Mouse (Mus musculus): ENCODE data around the gene Smpd4. TPM values are rescaled to one million over a fixed set of nuclear protein-coding genes. Genes with fewer than 3 reads are reported as not detected.

The Smpd4 gene
- polyA plus RNA-seq, 1 experiment from 2014 or later: 23.8 TPM

DNA sequence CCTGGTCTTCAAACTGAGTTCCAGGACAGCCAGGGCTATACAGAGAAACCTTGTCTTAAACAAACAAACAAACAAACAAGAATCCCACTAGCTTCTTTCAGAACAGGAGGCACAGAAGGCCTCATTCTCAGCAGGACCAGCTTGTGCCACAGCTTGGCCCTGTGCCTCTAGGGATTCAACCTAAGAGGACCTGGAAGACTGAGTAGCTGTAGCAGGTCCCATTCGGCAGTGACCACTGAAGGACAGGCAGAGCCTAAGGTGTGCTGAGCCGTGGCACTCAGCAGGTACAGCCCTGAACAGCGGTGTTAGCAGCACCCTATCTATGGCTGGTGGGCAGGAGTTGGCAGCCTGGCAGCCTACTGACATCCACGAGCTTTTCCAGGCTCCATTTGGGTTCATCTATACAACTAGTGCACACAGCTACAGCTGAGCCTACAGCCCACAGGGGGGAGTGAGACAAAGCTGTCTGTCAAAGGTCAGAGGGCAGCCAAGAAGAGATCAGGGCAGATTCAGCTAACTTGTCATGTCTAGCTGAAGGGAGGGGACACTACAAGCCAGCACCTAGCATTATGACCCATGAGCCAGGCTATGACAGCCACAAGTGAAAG lies 35.1 kb downstream of the Smpd4 start:
- H3K4me3 ChIP-seq: no peak overlapping the region
- no peak overlapping the region for H3K27ac ChIP-seq
- H3K4me1 ChIP-seq (replicated peaks): no peaks in the 10 kb centered on the region
- H3K9me3 ChIP-seq: no peaks in the 10 kb centered on the region
- H3K27me3 ChIP-seq: no peaks in the 10 kb centered on the region
- 94% methylated on average over 4 of the region's 4 CpGs for WGBS
- no peak for ATAC-seq (ENCODE audit: low FRiP score)
- H3K9ac ChIP-seq: no peak overlapping the region
- H3K4me2 ChIP-seq: no peak overlapping the region
- peaks cover 88% of the 10 kb centered on the region for H3K36me3 ChIP-seq

DNA sequence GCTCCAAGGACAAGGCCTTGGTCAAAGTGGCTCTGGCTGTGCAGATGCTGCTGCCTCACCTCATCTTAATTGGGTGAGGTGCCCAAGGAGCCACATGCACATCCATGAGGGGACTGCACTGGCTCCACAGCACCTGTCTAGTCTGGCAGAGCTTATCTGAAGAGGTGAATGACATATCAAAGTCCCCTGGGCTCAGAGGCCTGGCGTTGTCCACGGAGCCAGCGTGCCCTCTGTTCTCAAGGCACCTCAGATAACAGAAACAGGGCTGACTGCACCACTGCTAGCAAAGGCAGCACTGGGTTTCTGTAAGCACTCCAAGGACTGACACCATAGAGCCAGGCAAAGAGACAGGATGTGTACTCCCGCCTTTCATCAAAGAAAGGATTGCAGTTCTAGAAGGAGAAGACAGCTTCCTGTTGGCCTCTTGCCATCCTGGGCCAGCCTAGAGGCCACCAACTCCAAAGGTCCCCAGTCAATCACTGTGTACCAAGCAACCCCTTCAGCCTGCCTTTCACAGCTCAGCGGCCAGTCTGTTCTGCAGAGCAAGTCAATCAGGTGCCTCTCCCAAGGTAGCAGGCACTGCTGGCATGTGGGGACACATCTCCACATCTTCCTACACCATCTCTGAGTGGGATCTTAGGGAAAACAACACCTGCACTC lies 37.2 kb downstream of the Smpd4 start:
- Histone ChIP-seq H3K9ac (no peak overlapping the region), H3K9me3 (no peaks in the 10 kb centered on the region), H3K4me1 (replicated peaks) (no peaks in the 10 kb centered on the region), H3K27ac (no peak overlapping the region), H3K4me3 (no peak overlapping the region), H3K4me2 (no peak overlapping the region), H3K36me3 (peaks cover 87% of the 10 kb centered on the region), H3K27me3 (no peaks in the 10 kb centered on the region)
- no peak for ATAC-seq (ENCODE audit: low FRiP score)
- WGBS: 92% methylated on average over 5 of the region's 5 CpGs

GRCm38 (mm10) chr16:17665568-17665967 lies 46.4 kb downstream of the Smpd4 start:
- H3K9me3 ChIP-seq: no peaks in the 10 kb centered on the region
- H3K9ac ChIP-seq: no peak overlapping the region
- no peaks in the 10 kb centered on the region for H3K4me1 ChIP-seq (replicated peaks)
- no peak for ATAC-seq (ENCODE audit: low FRiP score)
- H3K4me2 ChIP-seq: no peak overlapping the region
- no peak overlapping the region for H3K27ac ChIP-seq
- no peak overlapping the region for H3K4me3 ChIP-seq
- peaks cover 83% of the 10 kb centered on the region for H3K36me3 ChIP-seq
- no peaks in the 10 kb centered on the region for H3K27me3 ChIP-seq

DNA sequence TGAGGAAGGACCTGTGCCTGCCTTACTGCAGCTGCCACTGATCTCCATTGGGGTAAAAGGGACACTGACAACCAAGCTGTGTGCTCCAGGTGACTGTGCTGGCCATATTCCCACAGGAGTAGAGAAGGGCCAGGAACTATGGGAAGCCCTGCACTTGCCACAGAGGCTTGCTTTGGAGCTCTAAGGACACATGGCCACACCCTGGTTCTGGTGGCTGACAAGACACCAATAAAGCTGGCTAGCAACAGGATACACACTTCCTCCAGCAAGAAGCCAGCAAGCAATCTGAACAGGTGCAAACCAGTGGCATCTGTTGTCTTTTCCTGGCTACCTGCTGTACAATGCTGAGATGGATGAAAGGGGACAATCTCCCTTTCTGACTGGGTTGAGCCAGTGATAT lies 50.7 kb downstream of the Smpd4 start:
- H3K9me3 ChIP-seq: no peaks in the 10 kb centered on the region
- H3K36me3 ChIP-seq: peaks cover 87% of the 10 kb centered on the region
- no peaks in the 10 kb centered on the region for H3K4me1 ChIP-seq (replicated peaks)
- H3K4me2 ChIP-seq: no peak overlapping the region
- no peak overlapping the region for H3K9ac ChIP-seq
- H3K4me3 ChIP-seq: no peak overlapping the region
- no peak overlapping the region for H3K27ac ChIP-seq
- ATAC-seq (ENCODE audit: low FRiP score): no peak
- H3K27me3 ChIP-seq: no peaks in the 10 kb centered on the region

Other genes starting within 250 kb of the Smpd4 start
- gene Snap29, start 213.4 kb upstream of the Smpd4 start, polyA plus RNA-seq (2015; fragmentation: Nextera tagmentation; extraction: Ambion mirVana): 22.6 and 23.1 TPM in 2 replicates
- gene Pi4ka, start 213.0 kb upstream of the Smpd4 start, polyA plus RNA-seq (2015; fragmentation: Nextera tagmentation; extraction: Ambion mirVana): 60.9 and 62.1 TPM in 2 replicates
- gene Crkl, start 167.4 kb upstream of the Smpd4 start, polyA plus RNA-seq (2015; fragmentation: Nextera tagmentation; extraction: Ambion mirVana): 79.1 and 86.2 TPM in 2 replicates
- 5.7 and 6.3 TPM in 2 replicates for gene Aifm3, start 129.7 kb upstream of the Smpd4 start, polyA plus RNA-seq (2015; fragmentation: Nextera tagmentation; extraction: Ambion mirVana)
- 133 TPM in 2 replicates for gene Lztr1, start 110.7 kb upstream of the Smpd4 start, polyA plus RNA-seq (2015; fragmentation: Nextera tagmentation; extraction: Ambion mirVana)
- 68.2 and 69.0 TPM in 2 replicates for gene Thap7, start 88.2 kb upstream of the Smpd4 start, polyA plus RNA-seq (2015; fragmentation: Nextera tagmentation; extraction: Ambion mirVana)
- gene Lrrc74b, start 58.1 kb upstream of the Smpd4 start, polyA plus RNA-seq (2015; fragmentation: Nextera tagmentation; extraction: Ambion mirVana): 0.75 and 1.3 TPM in 2 replicates
- gene P2rx6, start 57.5 kb upstream of the Smpd4 start, polyA plus RNA-seq (2015; fragmentation: Nextera tagmentation; extraction: Ambion mirVana): 1.9 and 2.1 TPM in 2 replicates
- 20.2 and 21.0 TPM in 2 replicates for gene Slc7a4, start 36.1 kb upstream of the Smpd4 start, polyA plus RNA-seq (2015; fragmentation: Nextera tagmentation; extraction: Ambion mirVana)
- gene Ccdc74a, start 27.1 kb downstream of the Smpd4 start, polyA plus RNA-seq (2015; fragmentation: Nextera tagmentation; extraction: Ambion mirVana): 7.0 and 7.8 TPM in 2 replicates
- 44.3 and 48.7 TPM in 2 replicates for gene Med15, start 113.5 kb downstream of the Smpd4 start, polyA plus RNA-seq (2015; fragmentation: Nextera tagmentation; extraction: Ambion mirVana)
- 70.9 and 77.6 TPM in 2 replicates for gene Klhl22, start 140.3 kb downstream of the Smpd4 start, polyA plus RNA-seq (2015; fragmentation: Nextera tagmentation; extraction: Ambion mirVana)
- gene Scarf2, start 177.9 kb downstream of the Smpd4 start, polyA plus RNA-seq (2015; fragmentation: Nextera tagmentation; extraction: Ambion mirVana): 1.6 and 2.0 TPM in 2 replicates
- gene B830017H08Rik, start 213.8 kb downstream of the Smpd4 start, polyA plus RNA-seq (2015; fragmentation: Nextera tagmentation; extraction: Ambion mirVana): 2.1 and 2.2 TPM in 2 replicates
- gene Car15, start 219.0 kb downstream of the Smpd4 start, polyA plus RNA-seq (2015; fragmentation: Nextera tagmentation; extraction: Ambion mirVana): 4.5 and 4.8 TPM in 2 replicates

All from hindbrain, embryonic 13.5 days (tissue).